Mouse (Mus musculus) retina, embryonic 14.5 days (tissue): ENCODE measurements at regions not wholly inside any gene's neighbourhood (a gene's known extent, or its start where the extent isn't known, plus 50 kb on each side); places are given as distances from the start of the nearest gene placed in this dataset.

ENCODE experiments used
- DNase-seq: peaks from one replicate; pipeline ENCODE4 v3.0.0-alpha.2; 2015; ENCODE audit warnings: low spot score

GRCm38 (mm10) chr1:78050231-78050630 is 146.7 kb downstream of the Pax3 start:
- DNase-seq: no peak

GRCm38 (mm10) chr1:78032336-78032735 is 164.6 kb downstream of the Pax3 start:
- DNase-seq: no peak

GRCm38 (mm10) chr1:78021766-78022165 is 175.2 kb downstream of the Pax3 start:
- DNase-seq: no peak

- DNase-seq: no peak
These were observed 175.9 kb downstream of the Pax3 start for GRCm38 (mm10) chr1:78021014-78021413.

GRCm38 (mm10) chr1:78017949-78018617 is 178.9 kb downstream of the Pax3 start:
- no peak for DNase-seq

GRCm38 (mm10) chr1:78016541-78017267 is 180.2 kb downstream of the Pax3 start:
- no peak for DNase-seq

- no peak for DNase-seq
These were observed 180.9 kb downstream of the Pax3 start for GRCm38 (mm10) chr1:78015999-78016398.

- DNase-seq: peak; percentile 46
These were observed 183.5 kb downstream of the Pax3 start for GRCm38 (mm10) chr1:78013396-78013795.

GRCm38 (mm10) chr1:78008811-78009410 is 188.0 kb downstream of the Pax3 start:
- peak; percentile 66 for DNase-seq

- DNase-seq: peak; percentile 64
These were observed 192.6 kb downstream of the Pax3 start for GRCm38 (mm10) chr1:78004376-78004775.

GRCm38 (mm10) chr1:77998727-77999126 is 198.2 kb downstream of the Pax3 start:
- DNase-seq: no peak

GRCm38 (mm10) chr1:77981528-77981927 is 215.4 kb downstream of the Pax3 start:
- no peak for DNase-seq

GRCm38 (mm10) chr1:77978696-77979095 is 218.2 kb downstream of the Pax3 start:
- DNase-seq: peak; percentile 91

- DNase-seq: no peak
These were observed 221.0 kb downstream of the Pax3 start for GRCm38 (mm10) chr1:77975941-77976340.

- peak; percentile 83 for DNase-seq
These were observed 224.6 kb downstream of the Pax3 start for GRCm38 (mm10) chr1:77972301-77972717.

GRCm38 (mm10) chr1:77964656-77965335 is 232.1 kb downstream of the Pax3 start:
- DNase-seq: no peak

GRCm38 (mm10) chr1:77959309-77959708 is 237.6 kb downstream of the Pax3 start:
- DNase-seq: no peak

- no peak for DNase-seq
These were observed 239.7 kb downstream of the Pax3 start for GRCm38 (mm10) chr1:77957156-77957767.

GRCm38 (mm10) chr1:77947894-77948293 is 249.0 kb downstream of the Pax3 start:
- DNase-seq: no peak

GRCm38 (mm10) chr1:77944327-77944645 is 252.6 kb downstream of the Pax3 start:
- no peak for DNase-seq

- DNase-seq: no peak
These were observed 253.2 kb downstream of the Pax3 start for GRCm38 (mm10) chr1:77943633-77944326.

GRCm38 (mm10) chr1:77943101-77943500 is 253.8 kb downstream of the Pax3 start:
- DNase-seq: peak; percentile 84
